Mouse (Mus musculus) adrenal gland, adult 2 months (tissue): ENCODE results near the gene Cts3. TPM values are rescaled to one million over a fixed set of nuclear protein-coding genes. Genes with fewer than 3 reads are reported as not detected.
"Not testable (repeated sequence)": the region's sequence is repeated elsewhere in the genome, so short reads cannot be mapped to it uniquely, and the experiment has no call there.

Experiments used
- DNase-seq: peaks from one replicate; pipeline ENCODE4 v3.0.0; 2021
- long read RNA-seq: library from polyadenylated mRNA; stranded (forward); transcript quantifications from one replicate; pipeline ENCODE4 v2.0.0, GENCODE M21; 2021
- polyA plus RNA-seq: library from polyadenylated mRNA; depleted of rRNA; stranded (reverse); fragments of >200 nt; gene quantifications from 2 replicates; pipeline ENCODE4 v1.2.3, GENCODE M21; 2012; rRNA removed
- total RNA-seq, 2 experiments: library from RNA; stranded (reverse); gene quantifications; 2 replicates each; pipeline ENCODE4 v1.2.3; 2021

Cts3 gene
- not detected for total RNA-seq
- not detected in 2 replicates for polyA plus RNA-seq
- long read RNA-seq = 0 reads

DNA sequence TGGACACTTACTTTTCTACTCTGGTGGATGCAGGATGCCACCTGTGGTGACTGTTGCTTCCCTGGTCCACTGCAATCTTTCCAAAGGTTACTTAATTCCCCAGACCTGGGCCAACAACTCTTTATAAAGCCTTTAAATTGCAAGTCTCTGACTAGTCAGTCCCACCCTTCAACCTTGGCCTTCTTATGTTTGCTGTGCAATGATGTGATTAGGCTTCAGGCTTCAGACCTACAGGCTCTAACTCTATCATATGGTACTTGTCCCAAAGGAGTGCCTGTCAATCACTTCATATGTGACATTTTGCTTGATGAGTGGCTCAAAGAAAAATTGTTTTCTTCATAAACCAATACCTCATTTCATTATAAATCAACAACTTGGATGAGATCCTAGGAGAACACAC, at the start of gene Cts3:
Gene Cts3 (minus strand): TSS at position 101 of the 400 bp plus-strand sequence.
- no peak for DNase-seq

DNA sequence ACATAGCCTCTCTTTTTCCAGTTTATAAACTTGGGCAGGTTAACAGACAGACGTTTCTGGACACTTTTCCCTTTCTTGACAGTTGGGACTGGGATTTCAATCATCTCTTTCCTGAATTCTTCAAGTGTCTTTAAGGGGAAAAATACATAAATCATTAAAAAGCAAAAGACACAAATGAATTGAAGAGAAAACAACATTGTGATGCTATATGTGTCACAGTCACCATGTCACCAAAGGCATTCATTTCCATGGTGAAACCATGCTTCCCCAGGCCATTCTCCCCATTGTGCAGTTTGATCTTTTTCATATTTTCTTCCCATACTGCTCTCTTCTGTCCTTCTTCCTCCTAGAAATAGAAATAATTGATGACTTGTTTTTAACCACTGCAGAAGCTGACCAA, 1.9 kb downstream of the Cts3 start, which contains the start of gene Gm49352:
Gene Gm49352 (minus strand): TSS at position 101 of the 400 bp plus-strand sequence.
- DNase-seq = not testable (repeated sequence)

DNA sequence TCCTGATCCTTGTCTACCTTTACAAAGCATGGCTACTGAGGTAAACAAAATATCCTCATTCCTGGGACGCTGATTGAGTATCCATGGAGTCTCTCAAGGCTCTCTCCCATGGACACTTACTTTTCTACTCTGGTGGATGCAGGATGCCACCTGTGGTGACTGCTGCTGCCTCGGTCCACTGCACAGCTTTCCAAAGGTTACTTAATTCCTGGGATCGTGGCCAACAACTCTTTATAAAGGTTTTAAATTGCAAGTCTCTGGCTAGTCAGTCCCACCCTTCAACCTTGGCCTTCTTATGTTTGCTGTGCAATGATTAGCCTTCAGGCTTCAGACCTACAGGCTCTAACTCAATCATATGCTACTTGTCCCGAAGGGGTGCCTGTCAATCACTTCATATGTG, 28.3 kb downstream of the Cts3 start, which contains the start of gene Ctsm:
Gene Ctsm (minus strand): TSS at position 209 of the 400 bp plus-strand sequence.
- no peak for DNase-seq

Other genes with a start within 250 kb of the Cts3 start
- gene Cts7, start 211.9 kb downstream of the Cts3 start, total RNA-seq = not detected
- gene Cts7, start 211.9 kb downstream of the Cts3 start, polyA plus RNA-seq = not detected in 2 replicates
- not detected for gene Ctsm, start 28.3 kb downstream of the Cts3 start, total RNA-seq
- gene Ctsm, start 28.3 kb downstream of the Cts3 start, polyA plus RNA-seq = not detected in 2 replicates
- gene Gm49352, start 2.0 kb downstream of the Cts3 start, total RNA-seq = not detected
- gene Gm49352, start 2.0 kb downstream of the Cts3 start, polyA plus RNA-seq = not detected in 2 replicates